Mouse (Mus musculus): ENCODE measurements around the gene Gm20388. TPM values are rescaled to one million over a fixed set of nuclear protein-coding genes. Genes with fewer than 3 reads are reported as not detected.
"Not testable (repeated sequence)": the region's sequence is repeated elsewhere in the genome, so short reads cannot be mapped to it uniquely, and the experiment has no call there.

Gene Gm20388
- polyA plus RNA-seq, 1 experiment from 2014 or later, result not detected

DNA sequence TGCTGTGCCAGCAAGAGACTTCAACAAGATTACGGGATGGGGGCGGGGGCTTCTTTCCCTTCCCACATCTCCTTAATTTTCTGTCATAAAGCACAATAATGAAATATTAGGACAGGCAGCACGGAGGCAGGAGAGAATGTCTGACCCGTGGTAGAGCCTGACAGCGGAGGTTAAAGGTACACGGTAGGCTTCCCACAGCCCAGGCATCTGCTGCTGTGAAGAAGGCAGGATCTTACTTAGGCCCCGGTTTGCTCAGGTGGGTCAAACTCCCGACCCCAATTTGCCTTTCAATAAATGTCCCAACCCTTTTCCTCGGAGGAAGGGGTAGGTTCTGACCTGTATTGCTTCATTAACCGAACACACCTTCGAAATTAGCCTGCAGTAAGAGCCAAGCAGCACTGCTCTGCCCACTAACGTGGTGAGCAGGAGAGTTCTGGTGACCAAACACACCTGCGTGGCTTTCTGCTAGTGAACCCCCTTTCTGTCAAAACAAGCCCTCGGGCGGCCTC lies 3894.6 kb downstream of the Gm20388 start:
- Histone ChIP-seq H3K4me3 (peak overlapping the region; percentile 73), H3K4me1 (peaks cover 58% of the 10 kb centered on the region), H3K4me2 (peak overlapping the region; percentile 89), H3K36me3 (peaks cover 11% of the 10 kb centered on the region), H3K9me3 (replicated peaks) (no peaks in the 10 kb centered on the region; the same call in 1 of the 2 replicates), H3K27ac (peak overlapping the region; percentile 71; the same call in 1 of the 2 replicates), H3K27me3 (replicated peaks) (no peaks in the 10 kb centered on the region), H3K9ac (peak overlapping the region; percentile 80)
- 23% methylated on average over 15 of the region's 15 CpGs for WGBS (ENCODE audit: insufficient replicate concordance)
- ATAC-seq, result peak; percentile 0; the same call in 1 of the 2 replicates

DNA sequence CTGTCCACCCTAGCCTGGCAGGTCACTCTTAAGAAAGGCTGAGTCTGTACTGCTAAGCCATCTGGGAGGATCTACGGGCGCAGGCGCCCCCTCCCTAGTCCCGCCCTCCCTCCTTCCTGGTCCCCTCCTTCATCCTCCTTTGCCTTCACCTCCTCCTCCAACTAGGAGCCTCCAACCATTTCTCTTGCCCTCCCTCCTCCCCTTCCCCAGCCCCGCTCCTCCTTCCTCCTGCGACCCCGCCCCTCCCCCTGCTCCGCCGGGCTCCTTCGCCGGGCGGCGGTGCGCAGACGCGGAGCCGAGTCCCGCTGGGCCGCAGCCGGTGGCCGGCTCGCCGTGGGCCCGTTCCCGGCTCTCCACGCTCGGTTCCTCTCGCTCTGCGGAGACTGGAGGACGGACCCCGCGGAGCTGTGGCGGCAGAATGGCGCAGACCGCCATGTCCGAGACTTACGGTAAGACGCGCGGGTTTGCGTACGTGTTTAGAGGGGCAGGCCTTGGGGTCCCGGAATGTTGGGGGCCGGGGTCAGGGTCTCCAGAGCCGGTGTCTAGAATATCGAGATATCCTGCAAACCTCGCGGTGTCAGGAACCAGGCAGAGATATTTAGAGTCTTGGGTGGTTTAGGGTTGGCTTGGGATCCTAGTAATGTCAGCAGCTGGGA lies 3895.2 kb downstream of the Gm20388 start, which contains the start of gene Rab4a:
Gene Rab4a (plus strand): TSS at position 268 of the 656 bp plus-strand sequence.
- no peaks in the 10 kb centered on the region; the same call in 1 of the 2 replicates for H3K9me3 ChIP-seq (replicated peaks)

DNA sequence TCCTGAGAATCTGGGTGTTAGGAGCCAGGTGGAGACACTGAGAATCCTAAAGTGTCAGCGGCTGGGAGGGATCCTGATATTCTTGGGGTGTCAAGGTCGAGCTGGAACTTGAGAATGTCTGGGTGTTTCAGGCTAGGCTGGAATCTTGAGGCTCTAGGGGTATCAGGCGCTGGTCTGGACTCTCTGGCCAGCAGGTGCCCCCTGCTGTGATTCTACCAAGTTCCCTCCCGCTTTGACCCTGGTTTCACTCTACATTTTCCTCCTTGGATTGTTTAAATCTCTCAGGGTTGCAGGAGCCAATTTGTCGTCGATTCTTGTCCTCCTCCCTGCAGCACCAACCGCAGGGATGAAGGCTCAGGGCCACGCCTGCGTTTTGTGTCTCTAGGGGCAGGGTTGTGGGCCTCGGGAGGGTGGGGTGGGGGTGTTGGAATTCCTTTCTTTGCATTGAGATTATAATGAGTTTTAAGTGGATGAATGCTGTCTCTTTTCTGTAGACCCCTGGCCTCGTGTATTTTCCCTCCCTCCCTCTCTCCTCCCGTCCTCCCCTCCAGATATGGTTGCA lies 3895.8 kb downstream of the Gm20388 start:
- Histone ChIP-seq H3K27me3 (replicated peaks) (no peaks in the 10 kb centered on the region), H3K4me1 (peaks cover 60% of the 10 kb centered on the region), H3K36me3 (peaks cover 13% of the 10 kb centered on the region), H3K9ac (peak overlapping the region; percentile 80), H3K27ac (peak overlapping the region; percentile 71), H3K9me3 (replicated peaks) (no peaks in the 10 kb centered on the region), H3K4me2 (peak overlapping the region; percentile 89), H3K4me3 (peak overlapping the region; percentile 73)
- ATAC-seq, result no peak
- WGBS (ENCODE audit: insufficient replicate concordance), result 1% methylated on average over 12 of the region's 12 CpGs

More for the DNA sequence above, 3895.2 kb downstream of the Gm20388 start, which contains the start of gene Rab4a:
- Histone ChIP-seq H3K27ac (peak within 1 kb of the TSS; percentile 71), H3K4me2 (peak within 1 kb of the TSS; percentile 89), H3K27me3 (replicated peaks) (no peaks in the 10 kb centered on the region), H3K4me3 (peak within 1 kb of the TSS; percentile 73), H3K9ac (peak within 1 kb of the TSS; percentile 80), H3K36me3 (peaks cover 13% of the 10 kb centered on the region), H3K4me1 (peaks cover 55% of the 10 kb centered on the region)
- peak; percentile 75 for ATAC-seq
- WGBS (ENCODE audit: insufficient replicate concordance), result under 1% methylated on average over 44 of the region's 48 CpGs

DNA sequence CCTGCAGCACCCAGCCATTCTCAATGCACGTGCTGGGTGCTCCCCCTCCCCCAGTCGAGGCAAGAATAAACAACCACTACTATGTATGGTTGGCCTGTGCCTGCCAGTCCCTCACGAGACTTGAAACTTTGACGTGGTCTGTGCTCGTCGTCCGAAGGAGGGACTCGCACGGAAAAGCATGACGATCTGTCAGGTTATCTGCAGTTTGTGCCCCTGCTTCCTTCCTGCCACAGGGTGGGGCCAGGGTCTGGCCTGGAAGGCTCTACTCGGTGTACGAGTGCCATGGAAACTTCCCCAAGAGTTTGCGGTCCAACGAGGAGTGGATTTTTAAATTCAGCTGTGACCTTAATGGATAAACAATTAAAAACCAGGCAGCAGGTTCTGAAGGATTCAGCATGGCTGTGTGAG lies 3896.4 kb downstream of the Gm20388 start:
- peak; percentile 73 for ATAC-seq
- H3K4me1 ChIP-seq, result peaks cover 66% of the 10 kb centered on the region
- peak overlapping the region; percentile 73 for H3K4me3 ChIP-seq
- H3K9ac ChIP-seq, result peak overlapping the region; percentile 80
- no peaks in the 10 kb centered on the region for H3K9me3 ChIP-seq (replicated peaks)
- 2% methylated on average over 14 of the region's 14 CpGs for WGBS (ENCODE audit: insufficient replicate concordance)
- H3K27me3 ChIP-seq (replicated peaks), result no peaks in the 10 kb centered on the region
- peak overlapping the region; percentile 89 for H3K4me2 ChIP-seq
- peaks cover 13% of the 10 kb centered on the region for H3K36me3 ChIP-seq
- peak overlapping the region; percentile 71 for H3K27ac ChIP-seq

DNA sequence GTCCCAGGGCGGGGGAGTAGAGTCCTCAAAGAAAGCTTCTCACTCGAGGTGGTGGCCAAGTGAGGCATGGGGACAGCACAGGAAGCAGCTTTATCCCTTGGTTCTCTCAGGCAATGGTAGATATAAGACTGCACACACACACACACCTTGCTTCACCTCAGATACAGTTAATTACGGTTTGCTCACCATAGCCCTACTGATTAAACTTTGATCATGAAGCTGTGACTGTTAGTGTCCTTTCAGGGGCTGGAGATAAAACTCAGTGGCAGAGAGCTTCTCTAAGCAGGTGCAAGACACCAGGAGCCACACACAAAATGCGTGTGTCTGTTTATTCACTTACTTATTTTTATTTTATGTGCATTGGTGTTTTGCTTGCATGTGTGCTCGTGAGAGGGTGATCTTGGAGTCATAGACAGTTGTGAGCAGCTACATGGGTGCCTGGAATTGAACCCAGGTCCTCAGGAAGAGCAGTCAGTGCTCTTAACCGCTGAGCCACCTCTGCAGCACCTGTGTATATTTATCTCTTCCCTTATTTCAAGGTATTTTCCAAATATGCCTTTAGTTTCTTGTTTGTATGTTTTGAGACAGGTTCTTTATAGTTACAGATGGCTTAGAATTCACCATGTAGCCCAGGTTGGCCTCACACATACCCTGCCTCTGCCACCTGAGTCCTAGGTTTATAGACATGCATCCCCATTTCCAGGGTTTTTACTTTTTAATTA lies 3897.4 kb downstream of the Gm20388 start:
- Histone ChIP-seq H3K9me3 (replicated peaks) (no peaks in the 10 kb centered on the region), H3K27ac (peak overlapping the region; percentile 71), H3K4me2 (peak overlapping the region; percentile 89), H3K4me3 (peak overlapping the region; percentile 73), H3K4me1 (peaks cover 76% of the 10 kb centered on the region), H3K36me3 (peaks cover 15% of the 10 kb centered on the region), H3K27me3 (replicated peaks) (no peaks in the 10 kb centered on the region), H3K9ac (peak overlapping the region; percentile 80; the same call in 1 of the 2 replicates)
- 40% methylated on average over 6 of the region's 6 CpGs for WGBS (ENCODE audit: insufficient replicate concordance)
- ATAC-seq, result no peak

DNA sequence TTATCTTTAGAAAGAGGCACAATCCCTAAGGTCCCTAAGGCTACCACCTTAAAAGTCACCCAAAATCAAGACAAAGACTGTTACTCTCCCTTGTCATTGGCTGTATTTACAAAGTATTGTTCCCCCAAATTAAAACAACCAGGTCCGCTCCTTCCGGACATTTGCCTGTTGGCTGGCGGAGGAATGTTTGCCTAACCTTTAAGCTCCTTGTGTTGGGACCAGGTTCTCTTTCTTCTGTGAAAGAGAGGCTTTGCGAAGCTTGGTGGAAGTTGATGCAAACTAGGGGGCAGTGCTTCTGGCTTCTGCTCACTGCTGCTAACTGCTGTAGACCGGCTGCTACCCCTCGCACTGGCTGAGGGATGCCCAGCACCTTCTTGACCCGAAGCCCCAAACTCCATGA lies 3898.0 kb downstream of the Gm20388 start:
- H3K4me1 ChIP-seq, result peaks cover 81% of the 10 kb centered on the region
- no peak for ATAC-seq

DNA sequence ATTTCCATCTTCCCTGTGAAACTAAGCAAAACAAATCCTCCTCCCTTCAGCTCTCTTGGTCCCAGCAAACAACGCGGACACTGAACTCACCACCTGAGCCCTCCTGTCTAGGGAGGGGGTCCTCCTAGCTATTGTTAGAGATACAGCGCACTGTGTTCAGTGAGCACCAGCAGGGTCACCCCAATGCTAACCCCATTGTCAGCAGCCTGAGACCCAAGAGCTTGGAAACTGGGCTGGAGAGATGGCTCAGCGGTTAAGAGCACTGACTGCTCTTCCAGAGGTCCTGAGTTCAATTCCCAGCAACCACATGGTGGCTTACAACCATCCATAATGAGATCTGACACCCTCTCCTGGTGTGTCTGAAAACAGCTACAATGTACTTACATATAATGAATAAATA lies 3898.7 kb downstream of the Gm20388 start:
- peaks cover 17% of the 10 kb centered on the region for H3K36me3 ChIP-seq
- not testable (repeated sequence) for H3K27ac ChIP-seq; H3K4me3 ChIP-seq; ATAC-seq; H3K9ac ChIP-seq; H3K9me3 ChIP-seq (replicated peaks); H3K4me2 ChIP-seq; H3K27me3 ChIP-seq (replicated peaks)
- H3K4me1 ChIP-seq, result peaks cover 86% of the 10 kb centered on the region
- WGBS (ENCODE audit: insufficient replicate concordance), result 83% methylated on average over 4 of the region's 4 CpGs

More for the DNA sequence above, 3898.0 kb downstream of the Gm20388 start:
- Histone ChIP-seq H3K4me2 (peak overlapping the region; percentile 17; the same call in 1 of the 2 replicates), H3K36me3 (peaks cover 15% of the 10 kb centered on the region), H3K27me3 (replicated peaks) (no peaks in the 10 kb centered on the region), H3K9me3 (replicated peaks) (no peaks in the 10 kb centered on the region), H3K27ac (no peak overlapping the region), H3K9ac (no peak overlapping the region), H3K4me3 (no peak overlapping the region)
- WGBS (ENCODE audit: insufficient replicate concordance), result 79% methylated on average over 7 of the region's 7 CpGs

DNA sequence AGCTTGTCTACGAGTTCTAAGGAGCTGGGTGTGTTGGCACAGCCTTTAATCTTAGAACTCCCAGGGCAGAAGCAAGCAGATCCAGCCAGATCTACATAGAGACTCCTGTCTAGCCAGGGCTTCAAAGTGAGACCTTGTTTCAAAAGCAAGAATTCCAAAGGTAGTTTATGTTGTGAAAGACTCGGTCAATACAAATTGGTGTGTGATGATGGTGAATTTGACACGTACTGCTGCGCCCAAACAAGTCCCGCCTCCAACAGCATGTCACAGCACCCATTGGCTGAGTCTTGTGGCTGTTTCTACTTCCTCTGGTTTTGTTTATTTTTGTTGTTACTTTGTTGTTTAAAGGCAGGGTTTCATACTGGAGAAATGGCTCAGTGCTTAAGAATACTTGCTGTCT lies 3901.6 kb downstream of the Gm20388 start:
- no peak overlapping the region for H3K4me2 ChIP-seq

DNA sequence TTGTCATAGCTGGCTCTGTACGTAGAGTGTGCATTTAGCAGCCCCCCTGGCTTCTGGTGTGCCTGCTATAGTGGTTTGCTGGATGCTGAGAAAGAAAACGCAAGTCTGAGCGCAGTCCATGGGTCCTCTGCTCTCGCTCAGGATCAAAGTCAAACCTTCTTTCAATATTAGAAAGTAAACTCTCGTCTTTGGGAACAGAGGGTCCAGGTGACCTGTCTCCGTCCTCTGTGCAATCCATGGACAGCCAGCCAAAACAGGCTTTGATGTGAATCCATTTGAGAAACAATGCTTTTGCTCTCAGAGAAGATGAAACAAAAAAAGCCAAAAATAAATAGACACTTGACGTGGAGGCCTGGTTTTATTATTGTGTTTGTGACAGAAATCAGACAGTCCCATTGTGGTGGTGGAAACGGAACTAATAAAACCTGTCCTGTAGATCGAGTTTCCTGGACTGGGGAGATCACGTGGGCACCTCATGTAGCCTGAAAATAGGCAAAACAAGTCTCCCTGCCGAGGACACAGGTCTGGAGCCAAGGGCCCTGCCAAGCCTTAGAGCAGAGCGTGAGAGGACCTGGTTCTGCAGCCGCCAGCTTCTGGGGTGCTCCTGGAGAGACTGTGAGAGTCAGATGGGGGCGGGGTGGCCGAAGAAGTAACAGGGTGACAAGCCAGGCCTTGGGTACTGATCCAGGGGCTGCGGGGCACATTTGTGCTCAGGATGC lies 3902.7 kb downstream of the Gm20388 start:
- no peaks in the 10 kb centered on the region for H3K9me3 ChIP-seq (replicated peaks)
- peak overlapping the region; percentile 28; the same call in 1 of the 2 replicates for H3K9ac ChIP-seq
- no peaks in the 10 kb centered on the region for H3K27me3 ChIP-seq (replicated peaks)
- peaks cover 64% of the 10 kb centered on the region for H3K4me1 ChIP-seq
- peaks cover 51% of the 10 kb centered on the region for H3K36me3 ChIP-seq
- peak overlapping the region; percentile 42; the same call in 1 of the 2 replicates for H3K27ac ChIP-seq
- ATAC-seq, result no peak
- WGBS (ENCODE audit: insufficient replicate concordance), result 77% methylated on average over 16 of the region's 16 CpGs
- no peak overlapping the region for H3K4me3 ChIP-seq
- H3K4me2 ChIP-seq, result no peak overlapping the region

More for the DNA sequence above, 3901.6 kb downstream of the Gm20388 start:
- Histone ChIP-seq H3K27me3 (replicated peaks) (no peaks in the 10 kb centered on the region), H3K4me1 (peaks cover 74% of the 10 kb centered on the region), H3K4me3 (no peak overlapping the region), H3K9ac (no peak overlapping the region), H3K27ac (no peak overlapping the region; the same call in 1 of the 2 replicates), H3K9me3 (replicated peaks) (no peaks in the 10 kb centered on the region), H3K36me3 (peaks cover 42% of the 10 kb centered on the region)
- 82% methylated on average over 5 of the region's 5 CpGs for WGBS (ENCODE audit: insufficient replicate concordance)
- no peak for ATAC-seq

DNA sequence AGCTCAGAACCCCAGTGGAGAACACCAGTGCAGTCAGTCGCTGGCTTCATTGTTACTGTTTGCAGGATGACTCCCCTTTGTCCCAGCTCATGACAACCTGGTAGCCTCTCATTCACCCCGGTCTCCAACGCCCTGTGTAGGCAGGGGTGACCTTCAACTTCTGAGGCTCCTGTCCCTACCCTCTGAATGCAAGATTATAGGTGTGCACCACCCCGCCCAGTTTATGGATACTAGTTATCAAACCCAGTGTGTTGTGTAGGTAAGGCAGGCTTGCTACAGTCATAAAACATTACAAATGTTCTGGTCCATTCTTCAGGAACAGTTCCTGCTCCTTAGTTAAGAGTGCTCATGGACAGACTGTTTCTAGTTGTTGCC lies 3903.2 kb downstream of the Gm20388 start:
- WGBS (ENCODE audit: insufficient replicate concordance), result 79% methylated on average over 4 of the region's 4 CpGs
- peaks cover 65% of the 10 kb centered on the region for H3K4me1 ChIP-seq

DNA sequence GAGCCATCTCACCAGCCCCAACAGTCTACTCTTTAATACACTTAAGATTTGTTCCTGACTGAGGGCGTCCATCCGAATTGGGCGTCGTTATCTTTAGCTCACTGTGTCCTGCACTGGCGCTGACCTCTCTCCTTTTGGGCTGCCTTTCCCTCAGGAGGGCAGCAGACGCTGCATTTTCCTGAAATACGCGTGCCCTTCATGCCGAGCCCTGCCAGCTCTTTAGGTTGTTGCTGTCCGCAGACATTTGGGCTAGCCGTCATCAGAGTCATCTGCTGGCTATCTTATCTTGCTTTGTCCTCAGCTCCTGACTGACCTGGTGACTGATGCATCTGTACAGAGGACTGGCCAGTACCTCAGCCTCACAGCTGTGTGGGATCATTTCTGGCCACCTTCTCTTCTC lies 3904.7 kb downstream of the Gm20388 start:
- Histone ChIP-seq H3K36me3 (peaks cover 38% of the 10 kb centered on the region), H3K27me3 (replicated peaks) (no peaks in the 10 kb centered on the region), H3K9ac (no peak overlapping the region), H3K4me3 (no peak overlapping the region), H3K4me1 (peaks cover 67% of the 10 kb centered on the region), H3K27ac (no peak overlapping the region), H3K4me2 (no peak overlapping the region), H3K9me3 (replicated peaks) (no peaks in the 10 kb centered on the region)
- WGBS (ENCODE audit: insufficient replicate concordance), result 79% methylated on average over 11 of the region's 11 CpGs
- ATAC-seq, result no peak

More for the DNA sequence above, 3903.2 kb downstream of the Gm20388 start:
- H3K4me2 ChIP-seq, result no peak overlapping the region
- H3K9me3 ChIP-seq (replicated peaks), result no peaks in the 10 kb centered on the region
- no peaks in the 10 kb centered on the region for H3K27me3 ChIP-seq (replicated peaks)
- no peak overlapping the region for H3K4me3 ChIP-seq
- H3K27ac ChIP-seq, result peak overlapping the region; percentile 42; the same call in 1 of the 2 replicates
- peak overlapping the region; percentile 28; the same call in 1 of the 2 replicates for H3K9ac ChIP-seq
- no peak for ATAC-seq
- peaks cover 48% of the 10 kb centered on the region for H3K36me3 ChIP-seq

Measured in liver, embryonic 12.5 days (tissue).